Mouse (Mus musculus): ENCODE results near the gene Dnajb5. TPM values are rescaled to one million over a fixed set of nuclear protein-coding genes. Genes with fewer than 3 reads are reported as not detected.
"Not testable (repeated sequence)": the region's sequence is repeated elsewhere in the genome, so short reads cannot be mapped to it uniquely, and the experiment has no call there.

The Dnajb5 gene
- polyA plus RNA-seq, 1 experiment from 2014 or later = 17.6 TPM

GRCm38 (mm10) chr4:42999451-43000140 lies 50.0 kb downstream of the Dnajb5 start:
- Histone ChIP-seq H3K4me3 (peak overlapping the region; percentile 87), H3K4me1 (replicated peaks) (peaks cover 28% of the 10 kb centered on the region), H3K27me3 (ENCODE audit: insufficient read depth, poor library complexity, severe bottlenecking) (no peaks in the 10 kb centered on the region), H3K36me3 (peaks cover 56% of the 10 kb centered on the region), H3K9me3 (no peaks in the 10 kb centered on the region), H3K27ac (peak overlapping the region; percentile 97)
- WGBS = under 1% methylated on average over 51 of the region's 51 CpGs
- DNase-seq (ENCODE audit: low spot score) = peak; percentile 85

GRCm38 (mm10) chr4:43000141-43000986 lies 50.8 kb downstream of the Dnajb5 start, which contains the start of gene Vcp:
Gene Vcp (minus strand): TSS chr4:43000507.
- WGBS = under 1% methylated on average over 56 of the region's 56 CpGs
- H3K36me3 ChIP-seq = peaks cover 56% of the 10 kb centered on the region
- peak within 1 kb of the TSS; percentile 87 for H3K4me3 ChIP-seq

GRCm38 (mm10) chr4:43001272-43001671 lies 51.7 kb downstream of the Dnajb5 start:
- no peak for DNase-seq (ENCODE audit: low spot score)
- no peak overlapping the region for H3K4me3 ChIP-seq
- no peaks in the 10 kb centered on the region for H3K27me3 ChIP-seq (ENCODE audit: insufficient read depth, poor library complexity, severe bottlenecking)
- peaks cover 53% of the 10 kb centered on the region for H3K36me3 ChIP-seq
- WGBS = 91% methylated on average over 2 of the region's 2 CpGs
- peak overlapping the region; percentile 97 for H3K27ac ChIP-seq
- H3K4me1 ChIP-seq (replicated peaks) = peaks cover 28% of the 10 kb centered on the region
- no peaks in the 10 kb centered on the region for H3K9me3 ChIP-seq

More at GRCm38 (mm10) chr4:43000141-43000986, 50.8 kb downstream of the Dnajb5 start, which contains the start of gene Vcp:
- peak; percentile 99 for DNase-seq (ENCODE audit: low spot score)
- Histone ChIP-seq H3K4me1 (replicated peaks) (peaks cover 28% of the 10 kb centered on the region), H3K27ac (peak within 1 kb of the TSS; percentile 97)
- not testable (repeated sequence) for H3K27me3 ChIP-seq (ENCODE audit: insufficient read depth, poor library complexity, severe bottlenecking); H3K9me3 ChIP-seq

- H3K27ac ChIP-seq = no peak overlapping the region
- H3K9me3 ChIP-seq = no peaks in the 10 kb centered on the region
- peaks cover 21% of the 10 kb centered on the region for H3K4me1 ChIP-seq (replicated peaks)
- 80% methylated on average over 12 of the region's 12 CpGs for WGBS
- H3K27me3 ChIP-seq (ENCODE audit: insufficient read depth, poor library complexity, severe bottlenecking) = no peaks in the 10 kb centered on the region
- H3K36me3 ChIP-seq = peaks cover 50% of the 10 kb centered on the region
- no peak overlapping the region for H3K4me3 ChIP-seq
- DNase-seq (ENCODE audit: low spot score) = no peak
These were observed 53.3 kb downstream of the Dnajb5 start for GRCm38 (mm10) chr4:43002756-43003439.

GRCm38 (mm10) chr4:43004951-43005350 lies 55.3 kb downstream of the Dnajb5 start:
- Histone ChIP-seq H3K4me3 (no peak overlapping the region), H3K36me3 (peaks cover 43% of the 10 kb centered on the region), H3K27ac (no peak overlapping the region), H3K9me3 (no peaks in the 10 kb centered on the region), H3K4me1 (replicated peaks) (peaks cover 24% of the 10 kb centered on the region), H3K27me3 (ENCODE audit: insufficient read depth, poor library complexity, severe bottlenecking) (no peaks in the 10 kb centered on the region)
- 86% methylated on average over 3 of the region's 3 CpGs for WGBS
- no peak for DNase-seq (ENCODE audit: low spot score)

- WGBS = 67% methylated on average over 2 of the region's 2 CpGs
- Histone ChIP-seq H3K27ac (no peak overlapping the region), H3K27me3 (ENCODE audit: insufficient read depth, poor library complexity, severe bottlenecking) (no peaks in the 10 kb centered on the region), H3K4me1 (replicated peaks) (peaks cover 26% of the 10 kb centered on the region), H3K36me3 (peaks cover 43% of the 10 kb centered on the region), H3K4me3 (no peak overlapping the region), H3K9me3 (no peaks in the 10 kb centered on the region)
- peak; percentile 15 for DNase-seq (ENCODE audit: low spot score)
These were observed 56.2 kb downstream of the Dnajb5 start for GRCm38 (mm10) chr4:43005765-43006164.

Other genes starting within 250 kb of the Dnajb5 start
- gene 4930578G10Rik, start 214.3 kb upstream of the Dnajb5 start, polyA plus RNA-seq (2016; fragmentation: Nextera tagmentation; extraction: Ambion mirVana) = 0.87 and 0.99 TPM in 2 replicates
- 0.27 TPM in 1 of 2 replicates, not detected in the other for gene Ccl19, start 193.2 kb upstream of the Dnajb5 start, polyA plus RNA-seq (2016; fragmentation: Nextera tagmentation; extraction: Ambion mirVana)
- gene Ccl21a, start 175.8 kb upstream of the Dnajb5 start, polyA plus RNA-seq (2016; fragmentation: Nextera tagmentation; extraction: Ambion mirVana) = 0.26 and 0.34 TPM in 2 replicates
- gene Fam205a1, start 95.9 kb upstream of the Dnajb5 start, polyA plus RNA-seq (2016; fragmentation: Nextera tagmentation; extraction: Ambion mirVana) = not detected in 2 replicates
- gene Gm12394, start 93.0 kb upstream of the Dnajb5 start, polyA plus RNA-seq (2016; fragmentation: Nextera tagmentation; extraction: Ambion mirVana) = 0.67 TPM in 1 of 2 replicates, not detected in the other
- gene Fam205c, start 75.6 kb upstream of the Dnajb5 start, polyA plus RNA-seq (2016; fragmentation: Nextera tagmentation; extraction: Ambion mirVana) = 1.1 TPM in 1 of 2 replicates, not detected in the other
- gene Phf24, start 33.2 kb upstream of the Dnajb5 start, polyA plus RNA-seq (2016; fragmentation: Nextera tagmentation; extraction: Ambion mirVana) = 1.6 and 2.5 TPM in 2 replicates
- gene 1700022I11Rik, start 19.8 kb downstream of the Dnajb5 start, polyA plus RNA-seq (2016; fragmentation: Nextera tagmentation; extraction: Ambion mirVana) = 0.75 and 0.95 TPM in 2 replicates
- 600 and 640 TPM in 2 replicates for gene Vcp, start 50.7 kb downstream of the Dnajb5 start, polyA plus RNA-seq (2016; fragmentation: Nextera tagmentation; extraction: Ambion mirVana)
- 23.2 and 25.5 TPM in 2 replicates for gene Fancg, start 60.7 kb downstream of the Dnajb5 start, polyA plus RNA-seq (2016; fragmentation: Nextera tagmentation; extraction: Ambion mirVana)
- 20.3 and 23.2 TPM in 2 replicates for gene Pigo, start 76.0 kb downstream of the Dnajb5 start, polyA plus RNA-seq (2016; fragmentation: Nextera tagmentation; extraction: Ambion mirVana)
- 404 and 440 TPM in 2 replicates for gene Stoml2, start 81.9 kb downstream of the Dnajb5 start, polyA plus RNA-seq (2016; fragmentation: Nextera tagmentation; extraction: Ambion mirVana)
- gene Fam214b, start 96.4 kb downstream of the Dnajb5 start, polyA plus RNA-seq (2016; fragmentation: Nextera tagmentation; extraction: Ambion mirVana) = 22.6 and 34.4 TPM in 2 replicates
- 12.8 and 14.8 TPM in 2 replicates for gene Unc13b, start 109.1 kb downstream of the Dnajb5 start, polyA plus RNA-seq (2016; fragmentation: Nextera tagmentation; extraction: Ambion mirVana)